Mouse (Mus musculus): ENCODE results near the gene Lars2. TPM values are rescaled to one million over a fixed set of nuclear protein-coding genes. Genes with fewer than 3 reads are reported as not detected.
"Not testable (repeated sequence)": the region's sequence is repeated elsewhere in the genome, so short reads cannot be mapped to it uniquely, and the experiment has no call there.

The Lars2 gene
- total and polyA plus RNA-seq, 3 experiments = 5.1 to 15,188 (median 765) TPM

DNA sequence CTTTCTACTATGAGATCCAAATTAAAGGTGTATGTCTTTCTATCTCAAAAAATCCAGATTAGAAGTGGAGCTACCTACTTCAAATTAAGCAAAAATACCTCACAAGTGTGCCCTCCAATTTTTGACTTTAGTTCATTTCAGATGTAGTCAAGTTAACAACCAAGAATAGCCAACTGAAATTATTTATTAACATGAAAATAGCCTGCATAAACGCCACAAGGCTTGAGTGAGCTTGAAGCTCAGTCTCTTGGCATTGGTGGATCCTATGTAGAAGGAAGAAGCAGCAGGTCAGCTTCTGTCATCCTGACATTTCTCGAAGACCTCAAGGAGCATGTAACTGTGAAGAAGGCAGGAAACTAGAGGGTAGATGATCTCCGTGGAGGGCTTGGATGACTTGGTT, 38.4 kb upstream of the Lars2 start:
- DNase-seq (ENCODE audit: extremely low read depth) = no peak
- H3K79me2 ChIP-seq (replicated peaks; ENCODE audit: control insufficient read depth, extremely low read depth, insufficient read depth, poor library complexity, severe bottlenecking) = no peaks in the 10 kb centered on the region
- H3K4me3 ChIP-seq (replicated peaks in 1 of 3; ENCODE audit: low read depth in 2 of 3, low read length in 2 of 3, poor library complexity in 1 of 3) = no peak overlapping the region
- no peak overlapping the region for H3K4me2 ChIP-seq (ENCODE audit: insufficient read depth, low read depth, poor library complexity, severe bottlenecking)
- H3K4me1 ChIP-seq (ENCODE audit: control insufficient read depth in 1 of 2, insufficient read depth in 2 of 2) = peaks cover 2 to 3% of the 10 kb centered on the region in 2 experiments; a peak in 3 of 4 replicates
- dilution Hi-C loops (cut with MboI; ENCODE audit: extremely low pct_ligation_motif_present, extremely low pct_unique_long_range_greater_than_20kb, low sequenced_read_pairs) = no loop called here
- H3K27ac ChIP-seq (ENCODE audit: insufficient read depth, low read depth) = no peak overlapping the region
- in situ Hi-C loops (cut with MboI; ENCODE audit: low pct_ligation_motif_present, low pct_unique_long_range_greater_than_20kb, low sequenced_read_pairs) = no loop called here
- peaks cover 3% of the 10 kb centered on the region for H3K27me3 ChIP-seq (replicated peaks)
- H3K9ac ChIP-seq (ENCODE audit: insufficient read depth, low read depth) = no peak overlapping the region
- TF ChIP-seq CHD2 (IDR thresholded peaks at IDR 0.05; ENCODE audit: low read length) (no peak), KAT2A (IDR thresholded peaks at IDR 0.05; ENCODE audit: insufficient replicate concordance, low read length) (no peak), ZNF384 (IDR thresholded peaks at IDR 0.05; ENCODE audit: low read depth, low read length) (no peak), HCFC1 (IDR thresholded peaks at IDR 0.05; ENCODE audit: low read depth, low read length) (no peak), RAD21 (IDR thresholded peaks at IDR 0.05; ENCODE audit: low read depth, low read length) (no peak), NELFE (IDR thresholded peaks at IDR 0.05; ENCODE audit: low read depth, low read length) (no peak), PAX5 (IDR thresholded peaks at IDR 0.05; ENCODE audit: low read length) (no peak), ZKSCAN1 (IDR thresholded peaks at IDR 0.05; ENCODE audit: borderline replicate concordance, low read depth, low read length) (no peak), SMC3 (IDR thresholded peaks at IDR 0.05; ENCODE audit: low read depth, low read length) (no peak), MAX (IDR thresholded peaks at IDR 0.05; ENCODE audit: low read length) (no peak), ZMIZ1 (IDR thresholded peaks at IDR 0.05; ENCODE audit: low read depth, low read length) (no peak), EP300 (IDR thresholded peaks at IDR 0.05; ENCODE audit: low read length) (no peak), TCF12 (IDR thresholded peaks at IDR 0.05; ENCODE audit: low read depth, low read length) (no peak), USF1 (IDR thresholded peaks at IDR 0.05; ENCODE audit: low read depth, low read length) (no peak), CTCF (conservative IDR thresholded peaks at IDR 0.05 in 1 of 2, IDR thresholded peaks at IDR 0.05 in 1 of 2; ENCODE audit: low read depth in 2 of 2, low read length in 2 of 2) (no peak), GABPA (IDR thresholded peaks at IDR 0.05; ENCODE audit: insufficient replicate concordance, low read depth, low read length) (no peak), ETS1 (conservative IDR thresholded peaks at IDR 0.05; ENCODE audit: low read depth, low read length) (no peak), USF2 (conservative IDR thresholded peaks at IDR 0.05; ENCODE audit: low read depth, low read length) (no peak), UBTF (IDR thresholded peaks at IDR 0.05; ENCODE audit: low read depth, low read length) (no peak), MEF2A (IDR thresholded peaks at IDR 0.05; ENCODE audit: borderline replicate concordance, low read depth, low read length) (no peak)
- no peaks in the 10 kb centered on the region for H3K9me3 ChIP-seq (replicated peaks; ENCODE audit: low read length)
- no peaks in the 10 kb centered on the region for H3K36me3 ChIP-seq (replicated peaks in 1 of 2; ENCODE audit: control insufficient read depth in 1 of 2, insufficient read depth in 1 of 2, low read length in 1 of 2)

DNA sequence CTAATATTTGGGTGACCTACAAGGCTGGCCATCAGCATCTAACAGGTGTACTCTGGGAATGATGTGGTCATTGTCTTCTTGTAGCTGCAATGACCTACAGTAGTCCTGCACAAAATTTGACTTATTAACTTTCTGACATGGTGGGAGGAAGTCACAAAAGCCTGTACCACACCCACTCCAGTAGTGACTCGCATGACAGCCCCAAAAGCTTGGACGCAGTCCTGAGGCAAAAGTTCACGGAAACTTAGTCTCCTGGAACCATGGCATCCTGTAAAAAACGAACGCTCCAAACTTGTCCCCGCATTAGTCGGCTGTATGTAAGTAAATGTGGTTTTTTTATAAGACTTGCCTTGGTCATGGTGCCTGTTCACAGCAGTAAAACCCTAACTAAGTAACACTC, 36.9 kb upstream of the Lars2 start:
- no peaks in the 10 kb centered on the region for H3K27me3 ChIP-seq (replicated peaks)
- H3K4me3 ChIP-seq (replicated peaks in 1 of 3; ENCODE audit: low read depth in 2 of 3, low read length in 2 of 3, poor library complexity in 1 of 3) = no peak overlapping the region
- DNase-seq (ENCODE audit: extremely low read depth) = no peak
- H3K4me2 ChIP-seq (ENCODE audit: insufficient read depth, low read depth, poor library complexity, severe bottlenecking) = no peak overlapping the region
- peaks cover 10 to 14% of the 10 kb centered on the region in 2 experiments for H3K4me1 ChIP-seq (ENCODE audit: control insufficient read depth in 1 of 2, insufficient read depth in 2 of 2)
- no peaks in the 10 kb centered on the region for H3K9me3 ChIP-seq (replicated peaks; ENCODE audit: low read length)
- no peak for TF ChIP-seq POLR2AphosphoS2 (IDR thresholded peaks at IDR 0.05; ENCODE audit: low read depth, low read length)
- no peak for TF ChIP-seq RCOR1 (conservative IDR thresholded peaks at IDR 0.05; ENCODE audit: low read depth, low read length)
- no peak for TF ChIP-seq CHD2 (IDR thresholded peaks at IDR 0.05; ENCODE audit: low read length)
- no peak for TF ChIP-seq JUN (IDR thresholded peaks at IDR 0.05; ENCODE audit: insufficient read depth, low read depth, low read length)
- no peak for TF ChIP-seq CHD1 (IDR thresholded peaks at IDR 0.05; ENCODE audit: low read depth, low read length)
- no peak for TF ChIP-seq IRF4 (IDR thresholded peaks at IDR 0.05; ENCODE audit: low read depth, low read length)
- no peak for TF ChIP-seq MYC (IDR thresholded peaks at IDR 0.05; ENCODE audit: low read depth, low read length)
- no peak for TF ChIP-seq GABPA (IDR thresholded peaks at IDR 0.05; ENCODE audit: insufficient replicate concordance, low read depth, low read length)
- TF ChIP-seq BHLHE40 (IDR thresholded peaks at IDR 0.05; ENCODE audit: low read depth, low read length) = no peak
- H3K79me2 ChIP-seq (replicated peaks; ENCODE audit: control insufficient read depth, extremely low read depth, insufficient read depth, poor library complexity, severe bottlenecking) = no peaks in the 10 kb centered on the region
- no peaks in the 10 kb centered on the region for H3K36me3 ChIP-seq (replicated peaks in 1 of 2; ENCODE audit: control insufficient read depth in 1 of 2, insufficient read depth in 1 of 2, low read length in 1 of 2)
- dilution Hi-C loops (cut with MboI; ENCODE audit: extremely low pct_ligation_motif_present, extremely low pct_unique_long_range_greater_than_20kb, low sequenced_read_pairs) = no loop called here
- H3K9ac ChIP-seq (ENCODE audit: insufficient read depth, low read depth) = no peak overlapping the region
- in situ Hi-C loops (cut with MboI; ENCODE audit: low pct_ligation_motif_present, low pct_unique_long_range_greater_than_20kb, low sequenced_read_pairs) = no loop called here
- H3K27ac ChIP-seq (ENCODE audit: insufficient read depth, low read depth) = no peak overlapping the region

DNA sequence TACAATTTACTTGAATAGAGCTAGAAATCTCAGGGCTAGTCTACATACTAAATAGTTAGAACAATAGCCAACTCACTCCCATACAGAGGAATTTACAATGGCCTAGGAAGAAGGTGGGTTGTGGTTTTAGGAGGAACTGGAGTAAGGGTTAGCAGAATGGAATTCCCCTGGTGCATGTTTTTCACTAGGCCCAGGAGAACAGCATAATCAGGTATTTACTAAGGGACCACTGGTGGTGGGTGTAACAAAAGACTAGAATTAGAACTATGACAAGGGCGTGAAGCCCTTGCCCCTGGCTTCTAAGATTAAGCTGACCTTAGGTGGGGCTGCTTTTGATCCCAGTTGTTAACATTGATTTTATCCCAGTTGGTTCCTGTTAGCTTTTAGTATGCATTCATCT, 36.5 kb upstream of the Lars2 start:
- DNase-seq (ENCODE audit: extremely low read depth); H3K27me3 ChIP-seq (replicated peaks); H3K27ac ChIP-seq (ENCODE audit: insufficient read depth, low read depth); H3K9ac ChIP-seq (ENCODE audit: insufficient read depth, low read depth); dilution Hi-C loops (cut with MboI; ENCODE audit: extremely low pct_ligation_motif_present, extremely low pct_unique_long_range_greater_than_20kb, low sequenced_read_pairs); H3K4me3 ChIP-seq (replicated peaks in 1 of 3; ENCODE audit: low read depth in 2 of 3, low read length in 2 of 3, poor library complexity in 1 of 3); in situ Hi-C loops (cut with MboI; ENCODE audit: low pct_ligation_motif_present, low pct_unique_long_range_greater_than_20kb, low sequenced_read_pairs); H3K9me3 ChIP-seq (replicated peaks; ENCODE audit: low read length); H3K79me2 ChIP-seq (replicated peaks; ENCODE audit: control insufficient read depth, extremely low read depth, insufficient read depth, poor library complexity, severe bottlenecking); H3K36me3 ChIP-seq (replicated peaks in 1 of 2; ENCODE audit: control insufficient read depth in 1 of 2, insufficient read depth in 1 of 2, low read length in 1 of 2); H3K4me2 ChIP-seq (ENCODE audit: insufficient read depth, low read depth, poor library complexity, severe bottlenecking): not testable (repeated sequence)
- peaks cover 12 to 18% of the 10 kb centered on the region in 2 experiments for H3K4me1 ChIP-seq (ENCODE audit: control insufficient read depth in 1 of 2, insufficient read depth in 2 of 2)

Measured in CH12.LX (cell line).